Mouse (Mus musculus): ENCODE data around the gene Ttc39b. TPM values are rescaled to one million over a fixed set of nuclear protein-coding genes. Genes with fewer than 3 reads are reported as not detected.

Ttc39b gene
- polyA plus RNA-seq, 1 experiment from 2014 or later: 3.4 TPM

- DNase-seq (ENCODE audit: low spot score): peak; percentile 74
- Histone ChIP-seq H3K9me3 (ENCODE audit: control insufficient read depth, low read length) (no peaks in the 10 kb centered on the region), H3K27ac (ENCODE audit: low read depth, low read length) (no peak overlapping the region), H3K9ac (ENCODE audit: low read length) (no peak overlapping the region), H3K4me3 (ENCODE audit: low read depth, low read length) (no peak overlapping the region), H3K36me3 (ENCODE audit: control insufficient read depth, insufficient read depth, low read length) (no peaks in the 10 kb centered on the region), H3K27me3 (ENCODE audit: control insufficient read depth, insufficient read depth, low read length) (no peaks in the 10 kb centered on the region), H3K4me2 (ENCODE audit: low read depth, low read length, severe bottlenecking) (no peak overlapping the region), H3K4me1 (replicated peaks; ENCODE audit: control insufficient read depth, insufficient read depth, low read length) (no peaks in the 10 kb centered on the region; the same call in 1 of the 2 replicates)
- WGBS: 27% methylated on average over 9 of the region's 9 CpGs
- ATAC-seq (replicated peaks; ENCODE audit: low FRiP score): peak; percentile 87
Observed at GRCm38 (mm10) chr4:83183288-83183930, 140.6 kb downstream of the Ttc39b start.

- H3K4me3 ChIP-seq (ENCODE audit: low read depth, low read length): no peak overlapping the region
Observed at GRCm38 (mm10) chr4:83182178-83183068, 141.6 kb downstream of the Ttc39b start.

GRCm38 (mm10) chr4:83177471-83177870 lies 146.6 kb downstream of the Ttc39b start:
- 90% methylated on average over 2 of the region's 2 CpGs for WGBS
- H3K9me3 ChIP-seq (ENCODE audit: control insufficient read depth, low read length): no peaks in the 10 kb centered on the region
- H3K36me3 ChIP-seq (ENCODE audit: control insufficient read depth, insufficient read depth, low read length): no peaks in the 10 kb centered on the region
- no peak overlapping the region for H3K4me3 ChIP-seq (ENCODE audit: low read depth, low read length)
- no peak overlapping the region for H3K27ac ChIP-seq (ENCODE audit: low read depth, low read length)
- H3K27me3 ChIP-seq (ENCODE audit: control insufficient read depth, insufficient read depth, low read length): no peaks in the 10 kb centered on the region
- H3K4me1 ChIP-seq (replicated peaks; ENCODE audit: control insufficient read depth, insufficient read depth, low read length): no peaks in the 10 kb centered on the region
- ATAC-seq (replicated peaks; ENCODE audit: low FRiP score): no peak
- H3K4me2 ChIP-seq (ENCODE audit: low read depth, low read length, severe bottlenecking): no peak overlapping the region
- no peak overlapping the region for H3K9ac ChIP-seq (ENCODE audit: low read length)
- DNase-seq (ENCODE audit: low spot score): no peak

More at GRCm38 (mm10) chr4:83182178-83183068, 141.6 kb downstream of the Ttc39b start:
- H3K4me1 ChIP-seq (replicated peaks; ENCODE audit: control insufficient read depth, insufficient read depth, low read length): no peaks in the 10 kb centered on the region; the same call in 1 of the 2 replicates
- no peak overlapping the region for H3K27ac ChIP-seq (ENCODE audit: low read depth, low read length)
- no peaks in the 10 kb centered on the region for H3K36me3 ChIP-seq (ENCODE audit: control insufficient read depth, insufficient read depth, low read length)
- no peak overlapping the region for H3K4me2 ChIP-seq (ENCODE audit: low read depth, low read length, severe bottlenecking)
- ATAC-seq (replicated peaks; ENCODE audit: low FRiP score): peak; percentile 49; the same call in 1 of the 2 replicates
- DNase-seq (ENCODE audit: low spot score): no peak
- H3K9me3 ChIP-seq (ENCODE audit: control insufficient read depth, low read length): no peaks in the 10 kb centered on the region
- H3K9ac ChIP-seq (ENCODE audit: low read length): no peak overlapping the region
- H3K27me3 ChIP-seq (ENCODE audit: control insufficient read depth, insufficient read depth, low read length): no peaks in the 10 kb centered on the region
- 73% methylated on average over 8 of the region's 8 CpGs for WGBS

- no peaks in the 10 kb centered on the region for H3K36me3 ChIP-seq (ENCODE audit: control insufficient read depth, insufficient read depth, low read length)
- no peak overlapping the region for H3K4me3 ChIP-seq (ENCODE audit: low read depth, low read length)
- no peaks in the 10 kb centered on the region for H3K4me1 ChIP-seq (replicated peaks; ENCODE audit: control insufficient read depth, insufficient read depth, low read length)
- H3K4me2 ChIP-seq (ENCODE audit: low read depth, low read length, severe bottlenecking): no peak overlapping the region
- ATAC-seq (replicated peaks; ENCODE audit: low FRiP score) (no peak), DNase-seq (ENCODE audit: low spot score) (no peak)
- 90% methylated on average over 8 of the region's 8 CpGs for WGBS
- H3K9ac ChIP-seq (ENCODE audit: low read length): no peak overlapping the region
- H3K9me3 ChIP-seq (ENCODE audit: control insufficient read depth, low read length): no peaks in the 10 kb centered on the region
- H3K27ac ChIP-seq (ENCODE audit: low read depth, low read length): no peak overlapping the region
- no peaks in the 10 kb centered on the region for H3K27me3 ChIP-seq (ENCODE audit: control insufficient read depth, insufficient read depth, low read length)
Observed at GRCm38 (mm10) chr4:83174946-83175345, 149.1 kb downstream of the Ttc39b start.

GRCm38 (mm10) chr4:83172278-83172677 lies 151.8 kb downstream of the Ttc39b start:
- Histone ChIP-seq H3K4me3 (ENCODE audit: low read depth, low read length) (no peak overlapping the region), H3K36me3 (ENCODE audit: control insufficient read depth, insufficient read depth, low read length) (no peaks in the 10 kb centered on the region), H3K27ac (ENCODE audit: low read depth, low read length) (no peak overlapping the region), H3K9ac (ENCODE audit: low read length) (no peak overlapping the region), H3K27me3 (ENCODE audit: control insufficient read depth, insufficient read depth, low read length) (no peaks in the 10 kb centered on the region), H3K9me3 (ENCODE audit: control insufficient read depth, low read length) (no peaks in the 10 kb centered on the region), H3K4me2 (ENCODE audit: low read depth, low read length, severe bottlenecking) (no peak overlapping the region), H3K4me1 (replicated peaks; ENCODE audit: control insufficient read depth, insufficient read depth, low read length) (no peaks in the 10 kb centered on the region)
- ATAC-seq (replicated peaks; ENCODE audit: low FRiP score): no peak
- WGBS: 75% methylated on average over 3 of the region's 3 CpGs
- no peak for DNase-seq (ENCODE audit: low spot score)

GRCm38 (mm10) chr4:83170741-83171140 lies 153.3 kb downstream of the Ttc39b start:
- Histone ChIP-seq H3K9me3 (ENCODE audit: control insufficient read depth, low read length) (no peaks in the 10 kb centered on the region), H3K4me1 (replicated peaks; ENCODE audit: control insufficient read depth, insufficient read depth, low read length) (no peaks in the 10 kb centered on the region), H3K36me3 (ENCODE audit: control insufficient read depth, insufficient read depth, low read length) (no peaks in the 10 kb centered on the region), H3K4me2 (ENCODE audit: low read depth, low read length, severe bottlenecking) (no peak overlapping the region), H3K4me3 (ENCODE audit: low read depth, low read length) (no peak overlapping the region), H3K27ac (ENCODE audit: low read depth, low read length) (no peak overlapping the region), H3K27me3 (ENCODE audit: control insufficient read depth, insufficient read depth, low read length) (no peaks in the 10 kb centered on the region), H3K9ac (ENCODE audit: low read length) (no peak overlapping the region)
- 67% methylated on average over 9 of the region's 9 CpGs for WGBS
- DNase-seq (ENCODE audit: low spot score): no peak
- ATAC-seq (replicated peaks; ENCODE audit: low FRiP score): no peak

Other genes starting within 250 kb of the Ttc39b start
- gene Snapc3, start 93.5 kb upstream of the Ttc39b start, polyA plus RNA-seq (2014; fragmentation: Nextera tagmentation; extraction: Ambion mirVana): 72.1 and 73.4 TPM in 2 replicates
- gene Psip1, start 162.2 kb upstream of the Ttc39b start, polyA plus RNA-seq (2014; fragmentation: Nextera tagmentation; extraction: Ambion mirVana): 471 and 480 TPM in 2 replicates
- 5.4 and 5.5 TPM in 2 replicates for gene Ccdc171, start 201.3 kb upstream of the Ttc39b start, polyA plus RNA-seq (2014; fragmentation: Nextera tagmentation; extraction: Ambion mirVana)

All from forebrain, embryonic 11.5 days (tissue).